Mouse (Mus musculus): ENCODE results near the gene Pde4d. TPM values are rescaled to one million over a fixed set of nuclear protein-coding genes. Genes with fewer than 3 reads are reported as not detected.
A peak's percentile ranks its signal among the peaks of the same experiment; 100 is the strongest.

Pde4d gene
- polyA plus RNA-seq, 1 experiment: 33.8 TPM

DNA sequence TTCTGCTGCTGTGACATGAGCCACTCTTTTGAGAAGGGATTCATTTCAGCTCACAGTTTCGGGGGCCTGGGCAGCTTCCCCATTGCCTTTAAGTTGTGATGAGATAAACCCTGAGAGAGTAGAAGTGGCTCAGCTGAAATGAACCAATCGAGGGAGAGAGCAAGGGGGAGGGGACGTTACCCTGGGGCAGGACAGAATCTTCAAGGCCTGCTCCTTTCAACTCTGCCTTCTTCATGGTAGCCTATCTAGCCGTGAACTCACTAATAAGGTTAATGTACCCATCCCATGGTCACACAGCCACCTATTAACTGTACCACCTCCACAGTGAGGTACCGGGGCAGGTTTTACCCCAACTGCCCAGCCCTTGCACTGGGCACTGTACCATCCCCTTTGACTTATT is 1487.1 kb downstream of the Pde4d start:
- Histone ChIP-seq H3K27ac (ENCODE audit: insufficient read depth, low read length) (no peak overlapping the region), H3K4me1 (ENCODE audit: control insufficient read depth, insufficient read depth, low read length) (no peaks in the 10 kb centered on the region), H3K27me3 (ENCODE audit: control insufficient read depth, insufficient read depth, low read length) (no peaks in the 10 kb centered on the region), H3K4me3 (replicated peaks; ENCODE audit: insufficient read depth, low read depth, low read length) (no peak overlapping the region)
- TF ChIP-seq POLR2A (IDR thresholded peaks at IDR 0.05; ENCODE audit: borderline replicate concordance, insufficient read depth, low read length): no peak
- no peak for TF ChIP-seq CTCF (IDR thresholded peaks at IDR 0.05; ENCODE audit: borderline replicate concordance, insufficient read depth, low read depth, low read length)
- DNase-seq: no peak
- 94% methylated on average over 5 of the region's 5 CpGs for WGBS

DNA sequence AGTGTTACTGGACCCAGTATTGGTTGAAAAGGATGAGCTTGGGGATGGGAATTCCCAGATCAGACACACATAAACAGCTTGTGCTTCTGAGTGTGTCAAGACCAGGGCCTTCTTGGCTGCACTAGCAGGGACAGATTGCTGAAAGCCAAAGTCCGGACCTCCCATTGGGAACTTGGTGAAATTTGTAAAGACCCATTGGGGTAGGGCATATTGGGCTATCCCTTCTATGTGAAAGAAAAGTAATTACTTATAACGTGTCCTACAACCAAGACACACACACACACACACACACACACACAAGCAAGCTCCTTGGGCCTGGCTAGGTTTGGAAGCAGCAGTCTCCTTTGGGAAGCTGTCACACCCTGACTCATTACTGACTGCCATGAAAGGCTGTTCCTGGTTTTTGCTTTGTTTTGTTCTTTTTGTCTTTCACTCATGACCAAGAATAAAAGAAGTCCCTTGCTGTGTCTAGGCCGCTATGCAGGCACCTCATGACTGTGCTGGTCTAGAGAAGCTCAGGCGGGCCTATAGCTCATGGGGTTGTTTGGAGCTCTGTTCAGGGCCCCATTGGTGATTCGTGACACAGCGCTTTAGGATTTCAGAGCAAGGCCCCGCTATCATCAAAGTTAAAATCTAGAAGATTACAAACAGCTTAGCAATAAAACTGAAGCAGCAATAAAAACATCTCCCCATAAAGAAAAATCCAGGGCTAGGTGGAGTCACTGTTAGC is 1495.2 kb downstream of the Pde4d start:
- peak; percentile 44 to 72 for DNase-seq
- Histone ChIP-seq H3K4me1 (ENCODE audit: control insufficient read depth, insufficient read depth, low read length) (peaks cover 4% of the 10 kb centered on the region; the same call in 1 of the 2 replicates), H3K27ac (ENCODE audit: insufficient read depth, low read length) (no peak overlapping the region), H3K4me3 (replicated peaks; ENCODE audit: insufficient read depth, low read depth, low read length) (no peak overlapping the region), H3K27me3 (ENCODE audit: control insufficient read depth, insufficient read depth, low read length) (no peaks in the 10 kb centered on the region)
- no peak for TF ChIP-seq CTCF (IDR thresholded peaks at IDR 0.05; ENCODE audit: borderline replicate concordance, insufficient read depth, low read depth, low read length)
- TF ChIP-seq POLR2A (IDR thresholded peaks at IDR 0.05; ENCODE audit: borderline replicate concordance, insufficient read depth, low read length): no peak
- 58% methylated on average over 7 of the region's 7 CpGs for WGBS

DNA sequence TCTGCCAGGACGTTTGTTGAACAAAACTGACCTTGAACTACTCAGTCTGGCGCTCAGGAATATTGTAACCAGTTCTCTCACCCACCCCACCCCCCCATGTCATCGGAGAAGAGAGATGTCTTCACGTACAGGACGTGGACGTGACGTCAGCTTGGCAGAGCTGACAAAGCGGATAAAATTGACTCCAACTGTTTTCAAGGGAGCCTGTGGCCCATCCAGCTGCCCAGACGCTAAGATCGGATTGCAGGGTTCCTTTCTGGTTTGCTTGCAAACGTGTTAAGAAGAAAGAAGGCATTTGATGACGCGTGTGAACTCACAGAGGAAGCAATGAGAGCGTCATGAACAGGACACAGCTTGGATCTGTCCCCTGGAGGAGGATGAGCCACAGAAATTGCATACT is 1501.7 kb downstream of the Pde4d start:
- WGBS: 31% methylated on average over 14 of the region's 14 CpGs
- TF ChIP-seq POLR2A (IDR thresholded peaks at IDR 0.05; ENCODE audit: borderline replicate concordance, insufficient read depth, low read length) (no peak), CTCF (IDR thresholded peaks at IDR 0.05; ENCODE audit: borderline replicate concordance, insufficient read depth, low read depth, low read length) (no peak)
- Histone ChIP-seq H3K27me3 (ENCODE audit: control insufficient read depth, insufficient read depth, low read length) (no peaks in the 10 kb centered on the region), H3K27ac (ENCODE audit: insufficient read depth, low read length) (no peak overlapping the region), H3K4me1 (ENCODE audit: control insufficient read depth, insufficient read depth, low read length) (no peaks in the 10 kb centered on the region), H3K4me3 (replicated peaks; ENCODE audit: insufficient read depth, low read depth, low read length) (no peak overlapping the region)
- DNase-seq: no peak

DNA sequence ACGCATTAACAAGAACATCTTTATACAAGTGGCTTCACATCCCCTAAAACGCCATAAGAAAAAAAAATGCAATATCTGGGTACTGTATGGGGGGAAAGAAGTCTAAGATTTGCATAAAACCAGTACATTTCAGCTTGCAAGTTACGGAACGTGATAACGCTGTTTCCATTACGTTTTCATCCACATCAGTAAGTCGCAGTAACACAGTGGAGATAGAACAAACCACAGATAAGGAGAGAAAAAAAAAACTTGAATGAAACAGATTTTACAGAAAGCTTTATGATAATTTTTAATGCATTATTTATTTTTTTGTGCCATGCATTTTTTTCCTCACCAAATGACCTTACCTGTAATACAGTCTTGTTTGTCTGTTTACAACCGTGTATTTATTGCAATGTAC is 1504.4 kb downstream of the Pde4d start:
- WGBS: 92% methylated on average over 8 of the region's 8 CpGs
- Histone ChIP-seq H3K27ac (ENCODE audit: insufficient read depth, low read length) (no peak overlapping the region), H3K4me3 (replicated peaks; ENCODE audit: insufficient read depth, low read depth, low read length) (no peak overlapping the region), H3K4me1 (ENCODE audit: control insufficient read depth, insufficient read depth, low read length) (no peaks in the 10 kb centered on the region), H3K27me3 (ENCODE audit: control insufficient read depth, insufficient read depth, low read length) (no peaks in the 10 kb centered on the region)
- TF ChIP-seq POLR2A (IDR thresholded peaks at IDR 0.05; ENCODE audit: borderline replicate concordance, insufficient read depth, low read length): no peak
- no peak for TF ChIP-seq CTCF (IDR thresholded peaks at IDR 0.05; ENCODE audit: borderline replicate concordance, insufficient read depth, low read depth, low read length)
- no peak for DNase-seq

DNA sequence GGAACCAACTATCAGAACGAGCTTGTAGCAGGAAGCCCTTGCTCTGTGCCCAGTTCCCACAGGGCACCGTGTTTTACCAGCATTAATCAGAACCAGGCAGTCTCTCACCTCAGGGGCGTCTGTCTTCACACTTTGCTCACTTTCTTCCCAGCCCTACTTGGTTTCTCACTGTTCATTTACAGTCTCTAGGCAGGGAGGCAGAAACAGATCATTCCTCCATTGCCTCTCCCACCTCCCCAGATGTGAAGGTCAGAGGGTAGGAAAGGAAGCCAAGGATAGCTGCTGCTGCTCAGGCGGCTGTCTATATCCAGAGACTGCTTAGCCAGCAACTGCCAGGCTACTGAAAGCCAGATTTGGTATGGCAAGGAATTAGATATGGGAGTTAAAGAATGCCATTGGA is 1508.2 kb downstream of the Pde4d start:
- H3K27ac ChIP-seq (ENCODE audit: insufficient read depth, low read length): no peak overlapping the region
- WGBS: 73% methylated on average over 4 of the region's 4 CpGs
- no peaks in the 10 kb centered on the region for H3K4me1 ChIP-seq (ENCODE audit: control insufficient read depth, insufficient read depth, low read length)
- no peak for TF ChIP-seq CTCF (IDR thresholded peaks at IDR 0.05; ENCODE audit: borderline replicate concordance, insufficient read depth, low read depth, low read length)
- TF ChIP-seq POLR2A (IDR thresholded peaks at IDR 0.05; ENCODE audit: borderline replicate concordance, insufficient read depth, low read length): no peak
- H3K27me3 ChIP-seq (ENCODE audit: control insufficient read depth, insufficient read depth, low read length): no peaks in the 10 kb centered on the region
- no peak for DNase-seq
- H3K4me3 ChIP-seq (replicated peaks; ENCODE audit: insufficient read depth, low read depth, low read length): no peak overlapping the region

DNA sequence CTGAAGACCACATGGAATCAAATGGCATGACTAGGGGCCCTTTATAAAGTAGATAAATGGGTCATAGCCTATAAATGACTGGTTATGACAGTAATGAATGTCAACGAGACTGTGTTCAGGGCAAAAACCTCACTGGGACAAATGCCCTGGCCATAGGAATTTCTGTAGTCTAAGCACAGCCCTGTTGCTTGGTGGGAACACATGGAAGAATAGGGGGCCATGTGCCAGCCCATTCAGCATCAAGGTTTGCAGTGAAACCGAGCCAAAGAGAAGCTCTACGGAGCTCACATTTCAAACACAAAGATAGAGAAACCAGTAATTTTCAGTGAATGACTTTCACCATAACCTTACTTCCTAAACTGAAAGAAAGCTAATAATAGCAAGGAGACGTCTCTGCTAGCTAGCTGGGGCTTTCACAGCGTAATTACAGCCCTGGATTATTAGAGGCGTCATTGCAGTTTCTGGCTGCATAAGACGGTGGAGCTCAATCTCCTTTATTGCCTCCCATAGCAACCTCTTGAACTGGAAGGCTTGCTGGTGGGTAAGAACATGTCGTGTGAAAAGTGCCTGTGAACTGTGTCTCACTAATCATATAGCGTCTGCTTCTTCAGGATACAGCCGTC is 1533.2 kb downstream of the Pde4d start:
- no peak overlapping the region for H3K27ac ChIP-seq (ENCODE audit: insufficient read depth, low read length)
- H3K4me1 ChIP-seq (ENCODE audit: control insufficient read depth, insufficient read depth, low read length): no peaks in the 10 kb centered on the region
- 61% methylated on average over 10 of the region's 10 CpGs for WGBS
- TF ChIP-seq POLR2A (IDR thresholded peaks at IDR 0.05; ENCODE audit: borderline replicate concordance, insufficient read depth, low read length): no peak
- TF ChIP-seq CTCF (IDR thresholded peaks at IDR 0.05; ENCODE audit: borderline replicate concordance, insufficient read depth, low read depth, low read length): no peak
- H3K27me3 ChIP-seq (ENCODE audit: control insufficient read depth, insufficient read depth, low read length): no peaks in the 10 kb centered on the region
- H3K4me3 ChIP-seq (replicated peaks; ENCODE audit: insufficient read depth, low read depth, low read length): no peak overlapping the region
- DNase-seq: no peak

DNA sequence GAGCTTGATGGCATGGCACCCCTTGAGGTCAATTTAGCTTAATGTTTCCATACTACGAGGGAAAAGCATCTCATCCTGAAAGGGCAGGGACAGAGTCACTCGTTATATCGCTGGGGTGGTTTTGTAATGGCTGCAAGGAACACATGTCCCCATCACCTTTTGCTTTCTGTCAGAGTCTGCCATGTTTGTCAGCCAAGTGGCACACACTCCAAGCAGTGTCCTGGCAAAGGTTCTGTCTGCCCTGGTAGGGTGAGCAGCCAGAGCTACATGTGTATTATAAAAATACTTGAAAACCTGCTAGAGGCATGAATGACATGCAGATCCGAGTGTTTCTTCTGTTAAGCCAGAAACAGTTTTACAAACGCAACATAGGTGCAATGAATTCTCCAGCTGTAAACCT is 1535.7 kb downstream of the Pde4d start:
- no peaks in the 10 kb centered on the region for H3K27me3 ChIP-seq (ENCODE audit: control insufficient read depth, insufficient read depth, low read length)

DNA sequence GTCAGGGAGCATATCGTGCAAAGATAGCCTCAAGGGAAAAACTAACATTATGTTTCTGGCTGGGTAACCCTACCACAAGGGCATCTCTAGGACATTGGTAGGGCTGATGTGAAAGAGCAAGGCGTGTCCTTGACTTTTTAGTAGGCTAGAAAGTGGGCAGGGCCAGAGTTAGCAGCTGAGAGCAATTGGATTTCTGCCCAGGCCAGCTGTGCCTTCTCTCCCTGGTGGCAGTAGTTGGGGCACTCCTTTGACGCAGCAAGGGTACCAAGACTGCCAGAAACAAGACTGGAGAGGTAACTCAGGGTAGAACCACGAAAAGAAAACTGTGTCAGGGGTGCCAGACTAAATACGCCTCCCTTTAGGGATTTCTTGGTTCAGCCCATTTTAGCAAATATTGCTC is 1536.1 kb downstream of the Pde4d start:
- no peak overlapping the region for H3K27ac ChIP-seq (ENCODE audit: insufficient read depth, low read length)

More for the DNA sequence above, 1535.7 kb downstream of the Pde4d start:
- DNase-seq: no peak
- Histone ChIP-seq H3K27ac (ENCODE audit: insufficient read depth, low read length) (no peak overlapping the region), H3K4me3 (replicated peaks; ENCODE audit: insufficient read depth, low read depth, low read length) (no peak overlapping the region), H3K4me1 (ENCODE audit: control insufficient read depth, insufficient read depth, low read length) (no peaks in the 10 kb centered on the region)
- no peak for TF ChIP-seq POLR2A (IDR thresholded peaks at IDR 0.05; ENCODE audit: borderline replicate concordance, insufficient read depth, low read length)
- TF ChIP-seq CTCF (IDR thresholded peaks at IDR 0.05; ENCODE audit: borderline replicate concordance, insufficient read depth, low read depth, low read length): no peak
- WGBS: 70% methylated on average over 5 of the region's 5 CpGs

More for the DNA sequence above, 1536.1 kb downstream of the Pde4d start:
- TF ChIP-seq POLR2A (IDR thresholded peaks at IDR 0.05; ENCODE audit: borderline replicate concordance, insufficient read depth, low read length) (no peak), CTCF (IDR thresholded peaks at IDR 0.05; ENCODE audit: borderline replicate concordance, insufficient read depth, low read depth, low read length) (no peak)
- Histone ChIP-seq H3K27me3 (ENCODE audit: control insufficient read depth, insufficient read depth, low read length) (no peaks in the 10 kb centered on the region), H3K4me3 (replicated peaks; ENCODE audit: insufficient read depth, low read depth, low read length) (no peak overlapping the region), H3K4me1 (ENCODE audit: control insufficient read depth, insufficient read depth, low read length) (no peaks in the 10 kb centered on the region)
- no peak for DNase-seq
- 43% methylated on average over 5 of the region's 5 CpGs for WGBS
